Mouse (Mus musculus): ENCODE measurements around the gene Gdpgp1. TPM values are rescaled to one million over a fixed set of nuclear protein-coding genes. Genes with fewer than 3 reads are reported as not detected.
A peak's percentile ranks its signal among the peaks of the same experiment; 100 is the strongest.

The Gdpgp1 gene
- total RNA-seq (2021) = 1 to 10 TPM; 3.8 to 3.9 TPM
- long read RNA-seq, experiment 1, full-length matches to known transcripts = 12 of 14 reads
- long read RNA-seq, experiment 1, partial matches to known transcripts = 0 of 14 reads
- long read RNA-seq, experiment 1, other reads (novel, unspliced or antisense) = 2 of 14 reads
- long read RNA-seq, experiment 2, full-length matches to known transcripts = 2 of 2 reads
- long read RNA-seq, experiment 2, partial matches to known transcripts = 0 of 2 reads
- long read RNA-seq, experiment 2, other reads (novel, unspliced or antisense) = 0 of 2 reads

DNA sequence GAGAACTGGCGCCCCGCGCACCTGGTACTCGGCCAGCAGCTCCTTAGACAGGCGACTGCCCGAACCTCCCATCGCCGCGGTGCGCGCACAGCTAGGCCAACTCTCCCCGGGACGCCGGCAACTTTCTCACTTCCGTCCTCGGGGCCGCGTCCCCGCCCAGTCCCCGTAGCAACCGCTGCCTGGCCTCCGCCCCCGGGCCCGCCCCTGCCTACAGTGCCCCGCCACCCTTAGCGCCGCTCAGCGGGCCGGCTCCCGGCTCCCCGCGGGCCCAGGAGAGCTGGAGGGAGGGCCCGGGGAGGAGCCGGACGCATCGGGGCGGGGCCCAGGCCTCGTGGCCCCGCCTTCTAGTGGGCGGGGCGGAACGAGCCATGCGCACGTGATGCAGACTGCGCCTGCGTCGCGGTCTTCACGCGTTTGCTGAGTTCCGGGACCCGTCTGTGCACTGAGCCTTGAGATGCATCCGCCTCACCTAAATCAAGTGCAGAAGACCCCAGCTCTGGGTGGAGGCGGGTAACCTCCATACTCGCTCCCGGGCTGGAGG lies at the start of gene Gdpgp1, which contains the start of gene Cib1:
Gdpgp1 (plus strand) TSS at position 377 of the 541 bp plus-strand sequence.
Cib1 (minus strand) TSS at position 325 of the 541 bp plus-strand sequence.
- peak; percentile 99 for DNase-seq

- no peak for DNase-seq
Observed at GRCm38 (mm10) chr7:80183466-80183865, 49.2 kb upstream of the Gdpgp1 start.

- no peak for DNase-seq
Observed at GRCm38 (mm10) chr7:80183969-80184368, 48.7 kb upstream of the Gdpgp1 start.

GRCm38 (mm10) chr7:80184551-80184950 lies 48.1 kb upstream of the Gdpgp1 start:
- peak in 1 of 2 experiments; percentile 38 for DNase-seq

DNA sequence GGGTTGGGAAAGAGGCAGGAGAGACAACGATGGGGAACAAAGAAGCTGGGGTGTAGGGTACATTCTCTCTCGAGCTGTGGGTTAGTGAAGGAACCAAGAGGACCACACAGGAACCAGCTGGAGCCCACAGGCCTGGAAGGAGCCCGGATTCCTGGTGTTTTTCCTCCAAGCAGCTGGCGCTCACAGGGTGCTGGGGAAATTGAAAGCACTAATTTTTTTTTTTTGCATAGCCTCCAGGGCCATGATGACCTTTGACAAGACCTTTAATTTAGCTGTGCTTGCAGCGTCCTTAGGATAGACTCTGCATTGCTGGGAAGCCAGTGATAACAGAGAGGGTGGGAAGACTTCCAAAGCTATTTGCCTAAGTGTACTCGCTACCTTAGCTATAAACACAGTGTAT lies 47.7 kb upstream of the Gdpgp1 start:
- DNase-seq = peak in 1 of 2 experiments; percentile 42

GRCm38 (mm10) chr7:80186021-80186420 lies 46.6 kb upstream of the Gdpgp1 start:
- DNase-seq = peak; percentile 86 to 88

GRCm38 (mm10) chr7:80186531-80187296 lies 46.0 kb upstream of the Gdpgp1 start, which contains the start of gene Sema4b:
Sema4b (plus strand) TSS chr7:80186841.
- peak; percentile 98 for DNase-seq

DNA sequence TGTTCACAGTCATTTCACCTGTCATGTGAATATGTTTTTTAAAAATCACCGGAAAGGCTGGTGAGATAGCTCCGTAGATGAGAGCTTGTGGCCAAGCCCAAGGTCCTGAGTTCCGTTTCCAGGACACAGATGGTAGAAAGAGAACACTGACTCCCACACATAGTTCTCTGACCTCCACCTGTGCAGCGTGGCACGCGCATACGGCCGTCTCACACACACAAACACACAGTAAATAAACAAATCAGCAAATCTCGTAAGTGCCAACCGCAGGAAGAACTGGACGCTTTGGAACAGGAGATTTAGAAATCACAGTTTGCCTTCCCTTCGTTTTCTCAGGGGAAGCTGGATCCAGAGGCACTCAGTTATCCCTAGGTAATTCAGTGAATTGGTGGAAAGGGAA lies 45.2 kb upstream of the Gdpgp1 start:
- peak in 1 of 2 experiments; percentile 9 for DNase-seq

GRCm38 (mm10) chr7:80188579-80189125 lies 44.0 kb upstream of the Gdpgp1 start:
- DNase-seq = no peak

GRCm38 (mm10) chr7:80189147-80189933 lies 43.3 kb upstream of the Gdpgp1 start:
- peak; percentile 43 to 61 for DNase-seq

DNA sequence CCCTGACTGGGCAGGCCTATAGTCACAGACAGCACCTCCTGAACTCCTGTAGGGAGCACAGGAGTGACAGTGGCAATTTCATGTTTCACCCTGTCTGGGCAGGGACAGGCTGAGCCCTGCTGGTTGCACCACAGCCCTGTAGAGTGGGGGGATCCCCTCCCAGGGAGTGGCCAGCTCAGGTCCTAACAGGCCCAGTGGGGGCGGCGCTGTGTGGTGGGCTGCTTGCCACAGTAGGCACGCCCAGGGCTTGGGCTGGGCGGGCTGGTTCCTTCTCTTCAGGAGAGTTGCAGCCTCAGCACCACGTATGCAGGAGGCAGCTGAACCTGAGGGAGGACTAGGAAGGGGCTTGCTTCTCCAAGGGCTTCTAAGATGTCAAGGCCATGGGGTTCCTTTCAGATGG lies 41.2 kb upstream of the Gdpgp1 start:
- peak in 1 of 2 experiments; percentile 65 for DNase-seq

DNA sequence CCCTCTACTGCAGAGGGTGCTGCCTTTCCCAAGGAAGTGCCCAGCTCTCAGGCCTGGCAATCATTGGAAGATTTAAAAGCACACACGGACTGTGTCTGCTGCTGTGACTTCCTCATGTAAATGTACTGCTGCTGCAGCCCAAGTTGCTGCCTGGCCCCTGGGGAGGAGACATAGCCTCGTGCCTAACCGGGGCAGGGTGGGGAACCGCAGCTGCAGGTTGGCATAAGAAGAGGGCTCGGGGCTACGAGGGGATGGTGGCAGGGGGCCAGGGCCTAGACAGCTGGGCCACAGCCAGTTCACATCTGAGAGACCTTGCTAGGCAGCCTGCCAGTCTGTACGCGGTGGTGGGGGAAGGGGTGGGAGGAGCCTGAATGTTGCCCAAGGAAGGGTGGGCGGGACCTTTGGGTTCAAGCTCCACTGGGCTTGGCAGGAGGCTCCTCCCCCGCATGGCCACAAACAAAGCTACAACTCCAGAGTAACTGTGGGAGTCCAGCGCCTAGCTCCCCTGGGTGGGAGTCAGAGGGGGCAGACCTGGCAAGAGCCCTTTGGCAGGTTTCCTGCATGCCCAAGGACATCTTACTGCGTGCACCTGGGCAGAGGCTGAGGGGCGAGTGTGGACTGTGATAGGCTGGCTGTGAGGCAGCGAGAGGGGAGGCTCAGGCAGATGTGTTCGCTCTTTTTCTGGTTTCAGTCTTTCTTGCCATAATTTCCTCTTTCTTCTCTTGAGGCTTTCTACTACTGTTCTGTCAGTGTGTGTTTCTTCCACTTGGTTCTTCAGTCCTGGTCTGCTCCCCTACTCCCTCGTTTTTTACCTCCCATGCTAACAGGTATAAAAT lies 40.2 kb upstream of the Gdpgp1 start:
- DNase-seq = peak; percentile 90 to 93

DNA sequence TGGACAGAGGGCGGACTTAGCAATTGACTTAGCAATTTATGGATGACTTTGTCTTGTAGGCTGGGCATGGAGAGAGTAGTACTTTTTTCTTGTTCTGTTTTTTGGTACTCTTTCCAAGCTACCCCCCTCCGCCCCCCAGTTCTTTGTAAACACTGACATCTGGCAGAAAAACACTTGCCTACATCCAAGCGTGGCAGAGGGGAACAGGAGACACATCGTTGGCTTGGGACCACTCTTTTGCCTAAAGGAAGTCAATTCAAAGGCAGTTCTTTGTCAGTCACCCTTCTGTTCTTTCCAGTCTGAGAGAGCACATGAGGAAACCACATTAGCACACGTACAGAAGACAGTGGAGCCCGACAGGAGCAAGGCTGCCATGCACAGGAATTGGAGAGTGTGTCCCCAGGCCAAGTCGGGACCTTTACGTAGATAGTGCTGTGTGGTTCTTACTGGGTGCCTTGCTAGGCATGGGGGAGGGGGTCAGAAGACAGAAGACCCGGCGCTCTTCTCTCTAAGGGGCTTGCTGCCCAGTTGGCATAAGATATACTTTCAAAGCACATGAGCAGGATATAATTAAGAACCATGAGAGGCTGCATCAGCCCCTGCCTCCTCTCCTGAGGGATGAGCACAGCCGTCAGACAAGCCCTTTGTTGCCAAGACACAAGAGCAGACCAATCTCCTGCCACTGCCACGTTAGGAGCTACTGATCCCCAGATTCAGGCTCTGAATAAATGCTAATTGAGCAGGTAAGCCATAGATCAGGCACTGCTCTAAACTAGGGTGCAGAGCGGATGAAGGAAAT lies 38.5 kb upstream of the Gdpgp1 start:
- no peak for DNase-seq

DNA sequence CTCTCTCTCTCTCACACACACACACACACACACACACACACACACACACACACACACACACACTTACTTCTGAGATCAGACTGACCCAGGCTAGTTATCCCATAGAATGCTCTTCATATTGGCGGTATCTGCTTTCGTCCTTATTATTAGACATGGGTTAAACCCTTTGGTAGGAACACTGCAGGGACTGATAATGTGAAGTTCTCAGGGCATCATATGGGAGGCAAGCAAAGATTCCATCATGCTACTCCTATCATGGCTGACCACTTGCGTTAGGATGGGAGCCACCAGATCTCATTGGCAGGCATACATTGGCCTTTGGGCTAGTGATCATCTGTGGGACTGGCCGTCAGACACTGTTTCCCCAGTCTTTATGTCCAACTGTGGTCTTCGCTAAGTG lies 37.5 kb upstream of the Gdpgp1 start:
- no peak for DNase-seq

DNA sequence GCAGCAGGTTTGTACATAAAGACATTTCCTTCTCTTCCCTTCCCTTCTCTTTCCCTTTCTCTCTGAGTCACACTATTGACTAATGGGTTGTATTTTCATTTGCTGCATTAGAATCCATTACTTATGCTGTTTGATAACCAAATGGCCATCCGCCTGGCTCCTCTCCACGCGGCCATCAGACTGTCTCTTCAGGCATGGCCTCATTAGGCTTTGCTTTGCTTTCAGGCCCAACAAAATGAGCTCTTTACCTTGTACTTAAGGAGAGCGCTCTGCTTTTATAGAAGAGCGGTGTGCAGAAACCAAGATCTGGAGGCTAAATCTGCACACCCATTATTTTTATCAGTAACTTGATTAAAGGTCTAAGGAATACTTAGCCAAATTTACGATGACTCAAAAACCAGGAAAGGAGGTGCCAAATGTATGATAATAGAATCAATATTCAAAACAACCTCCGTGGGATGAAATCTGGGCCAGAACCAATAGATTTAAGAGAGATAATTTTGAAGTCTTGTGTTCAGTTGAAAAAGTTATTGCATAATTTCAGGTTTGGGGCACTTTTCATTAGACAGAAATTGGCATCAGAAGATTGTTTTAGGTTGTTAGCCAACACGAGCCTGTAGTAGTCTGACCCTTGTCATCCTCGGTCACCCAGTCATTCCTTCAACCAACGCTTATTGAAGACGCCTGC lies 36.9 kb upstream of the Gdpgp1 start:
- peak in 1 of 2 experiments; percentile 59 for DNase-seq

DNA sequence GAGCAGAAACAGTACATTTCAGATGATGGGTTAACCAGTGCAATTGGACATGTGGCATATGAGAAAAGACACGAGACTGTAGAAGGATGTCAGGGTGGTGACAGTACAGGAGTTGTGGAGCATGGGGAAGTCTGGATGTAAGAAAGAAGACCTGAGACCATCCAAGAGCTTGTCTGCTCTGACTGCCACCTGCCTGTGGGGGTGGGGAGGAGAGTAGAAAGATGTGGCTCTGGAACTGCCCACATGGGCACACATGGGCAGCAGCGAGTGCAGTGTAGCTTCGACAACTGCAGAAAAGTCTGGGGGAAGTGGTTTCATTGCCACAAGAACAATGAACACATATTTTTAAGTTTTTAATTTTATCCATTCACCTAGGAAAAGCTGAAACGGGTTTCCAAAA lies 35.3 kb upstream of the Gdpgp1 start:
- DNase-seq = no peak

GRCm38 (mm10) chr7:80197941-80198778 lies 34.5 kb upstream of the Gdpgp1 start:
- DNase-seq = peak; percentile 89 to 92

GRCm38 (mm10) chr7:80198863-80199262 lies 33.8 kb upstream of the Gdpgp1 start:
- no peak for DNase-seq
